Mouse (Mus musculus) heart, postnatal 25 days (tissue): Measurements from ENCODE around the gene Gtpbp1. TPM values are rescaled to one million over a fixed set of nuclear protein-coding genes. Genes with fewer than 3 reads are reported as not detected.

Experiments
- DNase-seq: peaks from one replicate; pipeline ENCODE4 v3.0.0; 2022; ENCODE audit warnings: low spot score
- intact Hi-C: fragments of 180-260 bp; cut with DNase I; formaldehyde crosslinking; loops from one replicate; pipeline ENCODE4 v1.15.1; 2025
- total RNA-seq, 2 experiments: library from RNA; stranded (reverse); gene quantifications; 2 replicates each; pipeline ENCODE4 v1.2.3; 2021

Gene Gtpbp1
- total RNA-seq, 2 experiments from 2014 or later = 27.2 to 31.8 TPM

DNA sequence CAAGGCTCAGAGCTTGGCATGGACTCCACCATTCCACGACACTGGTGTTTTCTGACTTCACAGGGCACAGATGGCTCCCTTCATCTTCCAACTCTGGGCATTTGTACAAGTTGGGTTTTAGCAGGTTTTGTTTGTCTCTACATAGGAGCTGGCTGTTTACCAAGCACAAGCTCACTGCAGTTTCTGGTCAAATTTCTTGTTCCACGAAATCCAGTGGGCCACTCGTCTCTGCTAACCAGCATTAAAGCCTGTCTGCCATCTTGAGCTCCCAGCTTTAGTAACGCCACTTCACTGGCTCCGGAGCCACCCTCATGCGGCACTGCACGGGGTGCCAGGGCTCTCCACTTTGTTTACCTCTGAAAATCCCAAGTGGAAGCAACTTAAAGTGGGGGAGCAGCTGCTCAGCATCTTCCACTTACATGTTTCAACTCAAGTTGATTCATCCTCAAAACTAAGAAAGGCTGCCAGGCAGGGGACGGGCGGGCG, 76.0 kb downstream of the Gtpbp1 start:
- no peak for DNase-seq
- intact Hi-C loops = loop anchor here (10.0 kb wide), 1 partner anchor 318 kb away; no protein-coding TSS in a partner anchor

DNA sequence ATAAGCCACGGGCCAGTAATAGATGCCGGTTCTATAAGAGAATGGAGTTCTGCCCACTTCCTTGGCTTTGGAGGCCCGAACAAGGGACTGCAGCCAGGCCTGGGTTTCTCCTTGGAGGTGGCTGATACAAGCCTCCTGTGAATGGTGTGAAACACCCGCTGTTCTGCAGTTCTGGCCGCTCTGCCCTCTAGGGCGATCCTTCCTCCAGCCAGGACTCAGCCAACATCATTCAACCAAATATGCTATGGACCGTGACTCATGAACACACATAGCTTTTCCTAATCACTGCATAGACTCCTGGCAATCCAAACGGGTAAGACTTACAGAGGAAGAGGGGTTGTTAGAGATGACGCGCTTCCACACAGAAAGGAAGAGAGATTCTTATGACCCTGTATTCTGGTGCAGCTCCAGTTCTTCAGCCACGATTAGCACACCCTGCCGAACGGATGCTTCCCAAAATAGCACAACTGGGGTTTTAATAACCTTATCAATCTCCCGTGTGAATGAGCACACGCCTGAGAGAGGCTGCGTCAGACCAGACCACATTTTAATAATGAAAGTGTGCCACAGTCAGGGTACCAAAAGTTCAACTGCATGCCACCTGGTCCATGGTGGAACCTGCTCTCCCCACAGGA, 76.8 kb downstream of the Gtpbp1 start:
- intact Hi-C loops = loop anchor here (10.0 kb wide), 1 partner anchor 317 kb away; no protein-coding TSS in a partner anchor
- DNase-seq = no peak

DNA sequence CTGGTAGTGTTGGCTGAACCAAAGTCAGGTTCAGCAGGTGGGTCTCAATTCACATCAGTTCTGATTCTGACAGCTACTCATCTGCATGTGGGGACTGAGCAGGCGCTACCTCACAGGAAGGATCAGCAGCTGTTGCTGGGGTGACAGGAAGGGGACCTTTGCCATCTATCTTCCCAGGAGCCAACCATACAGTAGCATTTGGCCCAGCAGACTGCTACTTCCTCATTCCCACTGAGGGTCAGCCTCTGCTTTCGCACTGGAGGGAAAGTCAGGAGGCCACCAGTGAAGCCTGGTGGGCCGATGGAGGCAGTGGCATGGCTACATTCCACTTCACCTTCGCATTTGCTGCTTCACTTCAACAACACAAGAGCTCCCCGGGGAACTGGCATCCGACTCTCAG, 77.7 kb downstream of the Gtpbp1 start:
- no peak for DNase-seq
- intact Hi-C loops = loop anchor here (10.0 kb wide), 1 partner anchor 316 kb away; no protein-coding TSS in a partner anchor

DNA sequence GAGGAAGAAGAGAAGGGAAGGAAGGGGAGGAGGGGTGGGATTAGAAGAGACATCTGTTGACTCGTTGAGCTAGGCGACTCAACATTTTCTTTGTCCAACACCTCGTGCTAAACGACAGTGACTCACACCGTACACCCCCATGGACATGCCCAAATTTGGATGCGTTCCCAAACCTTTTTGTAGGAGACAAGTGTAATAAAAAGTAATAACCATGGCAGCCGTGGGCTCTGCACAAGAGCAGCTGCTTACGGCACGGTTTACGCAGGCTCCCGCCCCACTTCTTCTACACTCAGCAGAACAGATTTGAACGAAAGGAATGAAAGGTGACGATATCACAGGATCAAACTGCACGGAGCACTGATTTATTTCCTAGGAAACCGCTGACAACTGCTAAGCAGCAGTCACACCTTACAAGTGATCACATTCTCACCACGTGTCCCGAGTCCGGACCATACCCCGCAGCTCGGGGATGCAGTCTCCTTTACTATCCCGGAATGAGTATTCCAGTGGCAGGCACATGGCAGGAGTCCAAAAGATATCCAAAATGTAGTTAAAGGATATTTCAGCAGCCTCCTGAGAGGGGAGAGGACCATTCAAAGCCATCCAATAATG, 80.1 kb downstream of the Gtpbp1 start:
- intact Hi-C loops = no loop called here
- DNase-seq = no peak

Other genes with a start within 250 kb of the Gtpbp1 start
- 10 to 100 TPM; 48.4 to 54.0 TPM for gene Csnk1e, start 235.3 kb upstream of the Gtpbp1 start, total RNA-seq
- not detected for gene Kcnj4, start 185.6 kb upstream of the Gtpbp1 start, total RNA-seq
- gene Kdelr3, start 174.4 kb upstream of the Gtpbp1 start, total RNA-seq = 1 to 10 TPM; 7.6 to 8.2 TPM
- 100 to 1,000 TPM in 1 of 2 experiments, 10 to 100 TPM in 1; 96.7 to 105 TPM for gene Ddx17, start 144.1 kb upstream of the Gtpbp1 start, total RNA-seq
- under 1 TPM in 1 of 2 experiments, not detected in 1; 0.10 TPM for gene Dmc1, start 85.7 kb upstream of the Gtpbp1 start, total RNA-seq
- 1 to 10 TPM in 1 of 2 experiments, under 1 TPM in 1; 0.84 to 1.3 TPM for gene Fam227a, start 31.9 kb upstream of the Gtpbp1 start, total RNA-seq
- 10 to 100 TPM; 22.9 to 25.9 TPM for gene Cby1, start 31.6 kb upstream of the Gtpbp1 start, total RNA-seq
- 100 to 1,000 TPM; 120 to 122 TPM for gene Tomm22, start 20.0 kb upstream of the Gtpbp1 start, total RNA-seq
- 10 to 100 TPM; 23.6 to 26.4 TPM for gene Josd1, start 2.9 kb upstream of the Gtpbp1 start, total RNA-seq
- gene Sun2, start 51.7 kb downstream of the Gtpbp1 start, total RNA-seq = 10 to 100 TPM; 79.3 to 80.7 TPM
- gene Dnal4, start 87.0 kb downstream of the Gtpbp1 start, total RNA-seq = 10 to 100 TPM; 20.5 to 22.9 TPM
- gene Nptxr, start 113.9 kb downstream of the Gtpbp1 start, total RNA-seq = 1 to 10 TPM; 1.5 to 1.8 TPM
- gene Npcd, start 143.4 kb downstream of the Gtpbp1 start, total RNA-seq = under 1 TPM in 1 of 2 experiments, not detected in 1; 0.26 TPM
- 10 to 100 TPM; 27.9 to 33.5 TPM for gene Cbx6, start 143.8 kb downstream of the Gtpbp1 start, total RNA-seq
- gene Apobec3, start 200.8 kb downstream of the Gtpbp1 start, total RNA-seq = 1 to 10 TPM; 6.3 to 6.4 TPM